Mouse (Mus musculus) left cerebral cortex, postnatal 36 days (tissue): ENCODE results near the gene Thsd4. TPM values are rescaled to one million over a fixed set of nuclear protein-coding genes. Genes with fewer than 3 reads are reported as not detected.
A peak's percentile ranks its signal among the peaks of the same experiment; 100 is the strongest.
"Not testable (repeated sequence)": the region's sequence is repeated elsewhere in the genome, so short reads cannot be mapped to it uniquely, and the experiment has no call there.

ENCODE experiments used
- DNase-seq, 2 experiments: peaks; one replicate each; pipeline ENCODE4 v3.0.0; 2021 to 2022; ENCODE audit warnings: low spot score in 2 of 2, mixed read lengths in 1 of 2
- intact Hi-C: fragments of 180-260 bp; cut with DNase I; formaldehyde crosslinking; loops from one replicate; pipeline ENCODE4 v1.15.1; 2025
- total RNA-seq, 2 experiments: library from RNA; stranded (reverse); gene quantifications; 2 replicates each; pipeline ENCODE4 v1.2.3; 2021

The Thsd4 gene
- total RNA-seq, 2 experiments from 2014 or later = 4.7 to 4.8 TPM

DNA sequence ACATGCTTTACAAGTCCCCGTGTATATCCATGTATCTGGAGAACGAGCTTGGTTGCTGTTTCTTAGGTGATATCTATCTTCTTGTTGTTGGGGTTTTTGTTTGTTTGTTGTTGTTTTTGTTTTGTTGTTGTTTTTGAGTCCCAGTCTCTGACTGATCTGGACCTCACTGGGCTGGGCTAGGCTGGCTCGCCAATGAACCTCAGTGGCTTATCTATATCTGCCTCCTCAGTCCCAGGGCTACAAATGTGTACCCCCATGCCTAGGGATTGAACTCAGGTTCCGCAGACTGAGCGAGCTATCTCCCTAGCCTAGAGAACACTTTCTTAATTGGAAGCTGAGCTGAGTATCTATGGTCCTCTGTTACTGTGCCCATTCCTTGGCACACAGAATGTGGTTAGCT lies 241.1 kb downstream of the Thsd4 start:
- DNase-seq = no peak
- intact Hi-C loops = no loop called here

DNA sequence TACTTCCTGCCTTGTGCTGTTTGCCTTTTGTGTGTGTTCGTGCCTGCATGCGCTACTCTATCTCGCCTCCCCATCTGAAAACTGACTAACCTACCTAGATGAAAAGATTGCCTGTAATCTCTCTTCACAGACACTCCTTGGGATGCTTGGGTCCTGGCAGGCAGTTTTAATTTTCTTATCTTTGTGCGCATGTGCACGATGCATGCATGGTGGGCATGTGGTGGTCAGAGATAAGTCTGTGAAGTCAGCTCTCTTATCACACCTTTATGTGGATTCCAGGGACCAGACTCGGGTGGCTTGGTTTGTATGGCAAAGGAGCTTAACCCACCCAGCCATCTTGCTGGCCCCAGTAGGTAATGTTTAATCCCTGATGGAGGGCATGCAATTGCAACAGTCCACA lies 242.3 kb downstream of the Thsd4 start:
- no peak for DNase-seq
- intact Hi-C loops = loop anchor here (10.0 kb wide), 1 partner anchor 245 kb away; the partner anchor contains the start of gene Thsd4

DNA sequence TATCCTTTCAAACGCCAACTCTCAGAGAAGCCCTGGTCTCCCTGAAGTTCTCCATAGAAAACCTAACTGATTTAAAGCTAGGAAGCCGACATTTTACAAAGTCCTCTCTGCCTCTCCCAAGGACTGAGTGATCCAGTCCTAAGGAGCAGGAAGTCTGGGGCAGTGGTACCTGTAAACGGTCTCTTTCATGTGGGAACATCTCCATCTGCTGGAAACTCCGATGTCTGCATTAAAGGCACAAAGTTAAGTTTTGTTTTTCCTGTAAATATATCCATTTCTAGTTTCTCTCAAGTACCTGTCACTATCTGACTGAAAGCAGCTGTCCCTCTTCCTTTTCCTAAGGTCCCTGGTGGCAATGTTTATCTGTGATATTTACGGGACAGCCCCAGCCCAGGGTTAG lies 245.5 kb downstream of the Thsd4 start:
- intact Hi-C loops = loop anchor here (10.0 kb wide), 1 partner anchor 248 kb away; the partner anchor contains the start of gene Thsd4
- no peak for DNase-seq

DNA sequence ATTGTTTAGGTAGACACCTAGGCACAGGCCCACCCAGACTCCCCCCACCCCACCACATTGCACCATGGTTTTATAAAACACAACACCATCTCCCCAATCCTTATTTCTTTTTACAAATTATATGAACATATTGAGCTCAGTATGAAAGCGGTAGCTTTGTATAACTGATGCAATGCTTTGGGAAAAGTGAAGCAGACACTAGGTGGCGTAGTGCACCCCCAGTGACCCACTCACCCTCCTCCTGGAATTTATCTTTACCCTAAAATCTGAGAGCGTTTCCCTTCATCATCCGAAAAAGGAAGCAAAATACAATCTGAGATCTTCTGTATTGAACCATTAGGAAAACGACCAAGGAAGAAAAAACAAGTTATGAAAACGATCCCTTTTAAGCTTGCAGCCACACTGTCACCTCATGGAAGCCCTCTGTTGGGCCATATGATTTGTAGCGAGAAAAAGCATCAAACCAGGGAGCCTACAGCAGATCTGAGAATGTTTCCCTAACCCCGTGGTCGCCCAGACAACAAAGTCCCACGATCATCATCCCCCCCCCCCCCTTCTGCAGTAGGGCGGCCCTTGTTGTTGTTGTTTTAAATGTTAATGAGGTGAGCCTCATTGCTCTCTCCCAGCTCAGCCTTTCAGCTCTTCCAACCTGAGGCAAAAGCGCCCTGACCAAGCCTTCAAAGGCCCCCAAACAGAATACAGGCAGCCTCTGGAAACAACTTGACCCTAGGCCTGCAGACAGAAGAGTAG lies 246.3 kb downstream of the Thsd4 start:
- intact Hi-C loops = loop anchor here (10.0 kb wide), 1 partner anchor 249 kb away; the partner anchor contains the start of gene Thsd4
- DNase-seq = no peak

DNA sequence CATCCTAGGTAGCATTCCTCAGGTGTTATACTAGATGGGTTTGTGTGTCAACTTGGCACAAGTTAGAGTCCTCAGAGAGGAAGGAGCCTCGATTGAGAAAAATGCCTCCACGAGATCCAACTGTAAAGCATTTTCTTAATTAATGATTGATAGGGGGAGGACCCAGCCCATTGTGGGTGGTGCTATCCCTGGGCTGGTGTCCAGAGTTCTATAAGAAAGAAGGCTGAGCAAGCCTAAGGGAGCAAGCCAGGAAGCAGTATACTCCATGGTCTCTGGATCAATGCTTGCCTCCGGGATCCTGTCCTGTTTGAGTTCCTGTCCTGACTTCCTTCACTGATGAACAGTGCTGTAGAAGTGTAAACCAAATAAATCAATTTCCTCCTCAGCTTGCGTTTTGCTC lies 247.3 kb downstream of the Thsd4 start:
- no peak for DNase-seq
- intact Hi-C loops = loop anchor here (10.0 kb wide), 1 partner anchor 250 kb away; the partner anchor contains the start of gene Thsd4

DNA sequence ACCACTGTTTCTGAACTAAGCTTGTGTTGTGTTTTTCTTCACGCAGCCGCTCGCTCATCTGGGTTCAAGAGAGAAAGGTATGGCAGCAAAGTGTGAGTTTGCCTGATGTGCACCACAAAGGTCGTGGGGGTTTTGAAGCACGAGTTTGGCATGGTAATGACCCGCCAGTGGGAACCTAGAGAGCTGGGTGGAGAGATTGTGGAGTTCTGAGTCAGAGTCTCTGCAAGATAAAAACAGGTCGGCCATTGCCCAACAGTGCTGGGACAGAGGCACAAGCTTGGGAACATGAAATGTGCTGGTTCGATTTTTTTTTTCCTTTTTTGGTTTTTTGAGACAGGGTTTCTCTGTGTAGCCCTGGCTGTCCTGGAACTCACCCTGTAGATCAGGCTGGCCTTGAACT lies 249.5 kb downstream of the Thsd4 start:
- DNase-seq = not testable (repeated sequence)
- intact Hi-C loops = loop anchor here (10.0 kb wide), 1 partner anchor 252 kb away; the partner anchor contains the start of gene Thsd4

DNA sequence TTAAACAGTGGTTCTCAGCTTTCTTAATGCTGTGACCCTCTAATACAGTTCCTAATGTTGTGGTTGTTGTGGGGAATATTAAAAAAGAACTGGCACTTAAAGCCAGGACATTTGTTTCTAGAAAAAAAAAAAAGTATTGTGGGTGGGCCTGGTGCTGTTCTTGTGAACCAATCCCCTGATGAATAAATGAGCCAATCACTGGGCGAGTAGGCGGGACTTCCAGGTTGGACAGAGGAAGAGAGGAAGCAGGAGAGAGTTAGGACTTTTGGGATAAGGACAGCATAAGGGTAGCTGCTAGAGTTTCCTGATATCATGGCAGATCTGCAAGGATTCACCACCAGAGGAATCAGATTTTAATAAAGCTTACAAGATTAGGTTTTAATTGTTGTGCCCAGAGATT lies 249.9 kb downstream of the Thsd4 start:
- intact Hi-C loops = loop anchor here (10.0 kb wide), 1 partner anchor 253 kb away; the partner anchor contains the start of gene Thsd4
- DNase-seq = no peak

DNA sequence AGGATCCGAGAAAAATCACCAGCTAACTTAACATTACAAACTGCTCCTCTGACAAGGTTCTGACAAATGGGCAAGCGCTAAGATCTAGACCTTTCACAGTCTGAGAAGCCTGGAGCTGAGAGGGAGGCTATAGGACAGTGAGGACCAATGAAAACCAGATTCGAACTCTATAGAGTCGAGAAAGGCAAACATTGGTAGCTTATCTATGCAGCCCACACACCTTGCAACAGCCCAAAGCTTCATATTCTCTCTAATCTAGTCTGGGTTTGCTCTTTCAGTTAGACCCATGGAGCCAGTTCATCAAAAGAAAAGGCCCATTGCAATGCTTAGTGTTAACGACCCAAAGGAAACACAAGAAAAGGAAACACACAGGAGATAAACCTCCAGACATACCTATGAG lies 252.0 kb downstream of the Thsd4 start:
- intact Hi-C loops = loop anchor here (10.0 kb wide), 1 partner anchor 255 kb away; the partner anchor contains the start of gene Thsd4

DNA sequence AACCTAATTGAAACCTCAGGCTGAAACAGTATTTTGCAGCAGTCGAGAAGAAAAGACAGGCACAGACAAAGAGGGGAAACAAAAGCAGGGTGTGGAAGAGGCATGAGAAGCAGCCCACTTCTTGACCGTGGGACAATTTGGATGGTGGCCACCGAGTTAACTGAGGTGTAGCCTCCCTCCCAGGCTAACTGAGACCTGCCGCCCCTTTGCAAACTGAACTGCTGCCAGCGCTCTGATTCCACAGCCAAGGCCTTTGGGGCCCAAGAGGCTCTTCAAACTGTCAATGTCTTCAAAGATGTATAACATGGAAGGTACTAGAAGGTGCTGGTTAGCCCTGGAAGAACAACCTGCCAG lies 254.6 kb downstream of the Thsd4 start:
- intact Hi-C loops = no loop called here
- DNase-seq = no peak

More for the DNA sequence above, 252.0 kb downstream of the Thsd4 start:
- no peak for DNase-seq

DNA sequence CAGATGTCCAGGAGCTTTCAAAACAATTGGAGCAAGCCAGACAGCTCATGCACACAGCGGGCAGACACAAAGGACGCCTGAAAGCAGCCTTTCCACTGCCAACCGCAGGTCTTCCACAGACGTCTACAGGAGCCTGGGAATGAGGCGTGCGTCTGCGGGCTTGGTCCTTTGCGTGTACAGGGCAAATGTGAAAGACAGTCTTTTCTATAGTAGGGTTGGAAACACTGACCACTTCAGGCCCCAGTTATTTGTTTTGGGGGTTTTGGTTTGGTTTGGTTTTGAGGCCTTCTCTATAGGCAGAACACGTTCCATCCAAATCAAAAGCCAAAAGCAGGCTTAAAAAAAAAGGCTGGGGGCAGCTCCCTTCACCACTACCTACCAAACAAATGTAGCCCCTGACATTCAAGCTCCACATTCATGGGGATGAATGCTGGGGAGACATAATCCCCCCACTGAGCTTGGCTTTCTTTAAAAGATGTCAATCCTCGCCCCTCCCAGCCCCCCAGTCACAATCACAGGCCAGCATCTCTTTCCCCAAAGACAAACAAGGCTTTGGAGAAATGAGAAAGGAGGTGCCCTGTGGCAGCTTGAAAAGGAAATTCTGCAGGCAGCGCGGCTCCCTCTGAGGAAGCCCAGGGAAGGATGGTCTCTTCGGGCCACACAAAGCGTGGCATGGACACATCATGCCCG lies 255.1 kb downstream of the Thsd4 start:
- intact Hi-C loops = no loop called here
- DNase-seq = no peak

DNA sequence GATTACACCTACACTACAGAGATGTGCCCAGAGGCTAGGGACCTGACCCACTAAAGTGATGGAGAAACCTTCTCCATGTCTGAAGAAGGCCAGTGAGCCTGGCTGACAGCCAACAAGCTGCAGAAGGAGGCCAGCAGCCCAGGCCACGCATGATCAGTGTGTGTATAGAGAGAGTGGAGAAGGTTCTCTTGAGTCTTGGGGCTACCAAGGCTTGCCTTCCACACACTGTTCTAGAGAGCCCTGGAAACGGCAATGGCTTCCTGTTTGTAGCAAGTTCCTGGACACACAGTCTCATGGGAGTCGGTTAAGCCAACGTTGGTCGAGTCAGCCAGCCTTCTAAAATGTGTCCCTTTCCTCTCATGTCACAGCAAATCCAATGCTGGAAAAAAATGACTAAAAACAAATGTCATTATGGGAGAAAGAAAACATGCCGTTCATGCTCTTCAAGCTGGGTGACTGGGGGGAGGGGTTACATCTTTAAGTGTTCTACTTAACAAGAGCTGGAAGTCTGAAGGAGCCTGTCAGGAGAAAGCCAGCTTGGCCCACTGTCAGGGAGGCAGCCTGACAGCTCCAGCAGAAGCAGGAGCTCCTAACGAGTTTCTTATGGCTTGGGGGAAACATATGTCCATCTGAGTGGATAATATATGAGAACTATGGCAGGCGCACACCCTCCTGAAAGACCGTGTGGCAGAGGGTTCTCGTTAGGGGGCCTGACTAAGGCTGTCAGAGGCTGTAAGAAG lies 257.1 kb downstream of the Thsd4 start:
- no peak for DNase-seq
- intact Hi-C loops = no loop called here

DNA sequence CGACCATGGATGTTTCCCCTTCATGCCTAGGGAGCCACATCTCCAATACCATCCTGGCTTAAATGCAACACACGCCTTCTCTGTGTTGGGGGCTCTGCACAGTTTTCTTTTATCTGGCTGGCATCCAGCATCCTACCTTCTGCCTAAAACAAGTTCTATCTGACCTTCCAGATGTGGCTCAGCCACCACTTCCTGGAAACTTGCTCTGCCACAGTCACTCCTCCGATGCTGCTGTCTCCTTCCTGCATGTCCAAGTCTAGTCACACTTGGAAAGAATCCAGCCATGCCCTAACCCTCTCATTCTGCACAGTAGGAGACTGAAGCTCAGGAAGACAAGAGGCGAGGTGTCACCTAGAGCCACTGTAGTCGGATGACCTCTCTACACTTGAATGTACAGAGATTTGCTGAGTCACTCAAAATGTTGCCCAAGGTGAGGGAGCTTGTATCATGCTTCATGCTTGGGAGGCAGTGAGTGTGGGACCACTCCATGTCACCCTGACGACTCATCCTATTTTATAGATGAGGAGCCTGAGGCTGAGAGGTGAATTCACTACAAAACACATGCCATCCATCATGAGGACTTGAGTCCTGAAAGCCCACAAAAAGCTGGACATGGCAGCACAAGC lies 259.2 kb downstream of the Thsd4 start:
- DNase-seq = no peak
- intact Hi-C loops = no loop called here

DNA sequence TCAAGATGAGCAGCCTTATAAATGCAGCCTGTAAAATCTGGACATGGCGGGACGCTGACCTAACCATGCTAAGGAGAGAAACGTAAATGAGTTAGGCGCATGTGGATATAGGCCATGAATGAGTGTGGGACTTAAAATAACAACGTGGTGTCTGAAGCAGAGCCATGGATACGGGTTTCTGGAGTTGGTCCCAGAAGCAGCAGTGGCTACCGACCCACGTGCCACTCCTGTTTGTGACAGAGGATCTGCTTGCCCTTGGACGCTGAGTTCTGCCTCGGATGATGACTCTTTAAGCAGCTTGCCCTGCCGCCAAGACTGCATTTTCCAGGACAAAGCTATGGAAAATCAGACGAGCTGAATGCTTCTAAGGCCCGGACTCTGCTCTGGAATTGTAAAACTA lies 262.2 kb downstream of the Thsd4 start:
- intact Hi-C loops = no loop called here
- peak in 1 of 2 experiments; percentile 21 for DNase-seq

DNA sequence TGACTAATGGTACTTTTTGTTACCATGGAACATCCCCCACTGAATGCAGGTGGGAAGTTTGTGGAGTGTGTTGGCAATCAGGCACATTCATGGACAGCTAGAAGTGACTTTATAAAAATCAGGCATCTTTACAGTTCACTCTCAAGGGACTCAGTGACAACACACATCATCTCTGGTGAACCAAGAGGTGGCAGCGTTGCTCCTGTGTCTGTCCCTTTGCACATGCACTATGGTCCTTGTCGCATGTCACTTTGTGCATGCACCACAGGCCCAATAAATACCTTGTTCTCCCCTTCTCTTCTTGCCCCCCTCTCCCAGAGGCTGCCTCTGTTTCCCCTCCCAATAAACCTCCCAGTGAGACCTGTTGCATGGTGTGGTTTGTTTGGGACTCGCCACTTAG lies 270.1 kb downstream of the Thsd4 start:
- DNase-seq = no peak

DNA sequence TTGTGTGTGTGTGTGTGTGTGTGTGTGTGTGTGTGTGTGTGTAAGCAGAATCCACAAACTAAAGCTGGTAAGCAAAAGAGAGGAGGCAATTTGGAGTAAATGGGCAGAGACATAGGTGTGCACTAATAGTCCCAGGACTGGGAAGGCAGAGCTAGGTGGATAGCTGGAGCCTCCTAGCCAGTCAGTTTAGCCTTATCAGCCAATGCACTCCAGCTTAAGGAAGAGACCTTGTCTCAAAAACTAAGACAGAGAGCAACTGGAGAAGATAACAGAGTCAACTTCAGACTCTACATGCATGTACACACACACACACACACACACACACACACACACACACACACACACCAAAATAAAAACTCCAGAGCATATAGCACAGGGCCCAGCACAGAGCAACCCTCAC lies 271.4 kb downstream of the Thsd4 start:
- no peak for DNase-seq
- intact Hi-C loops = no loop called here

More for the DNA sequence above, 270.1 kb downstream of the Thsd4 start:
- intact Hi-C loops = no loop called here

DNA sequence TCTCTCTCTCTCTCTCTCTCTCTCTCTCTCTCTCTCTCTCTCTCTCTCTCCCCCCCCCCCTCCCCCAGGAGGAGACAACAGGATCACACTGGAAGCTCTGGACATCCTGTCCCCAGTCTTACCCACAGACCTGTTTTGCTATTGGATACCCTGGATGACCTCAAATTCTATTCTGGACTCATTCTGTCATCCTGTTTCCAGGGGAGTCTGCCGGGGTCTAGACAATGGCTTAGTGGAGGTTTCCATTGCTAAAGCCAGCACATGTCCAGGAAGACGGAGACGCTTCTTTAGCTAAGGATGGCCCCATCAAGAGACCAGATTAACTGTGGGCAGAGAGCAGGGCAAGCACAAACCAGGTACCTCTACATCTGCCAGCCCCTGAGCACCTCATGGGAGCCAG lies 273.8 kb downstream of the Thsd4 start:
- intact Hi-C loops = loop anchor here (5.0 kb wide), 3 partner anchors 274 to 439 kb away; partner anchors contain the start of genes Lrrc49 and Thsd4
- no peak for DNase-seq

DNA sequence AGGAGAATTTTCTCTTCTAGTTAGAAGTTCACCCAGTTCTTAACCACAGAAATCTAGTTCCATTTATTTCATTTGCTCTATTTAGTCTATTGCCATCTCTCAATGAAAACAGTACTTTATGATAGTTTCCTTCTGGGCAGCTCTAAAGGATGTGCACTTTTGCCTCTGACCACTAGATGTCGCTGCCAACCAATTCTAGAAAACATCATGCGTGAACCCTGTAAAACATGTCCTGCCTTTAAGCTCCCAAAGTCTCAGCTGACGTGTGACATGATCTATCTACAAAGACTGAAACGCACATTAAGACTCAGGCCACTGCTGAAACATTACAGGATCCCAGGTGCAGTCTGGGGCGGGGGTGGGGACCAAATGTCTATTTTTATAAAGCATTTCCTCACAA lies 276.9 kb downstream of the Thsd4 start:
- intact Hi-C loops = loop anchor here (1.0 to 5.0 kb wide), 5 partner anchors 277 to 612 kb away; partner anchors contain the start of genes Lrrc49 and Thsd4
- DNase-seq = peak; percentile 47 to 71

DNA sequence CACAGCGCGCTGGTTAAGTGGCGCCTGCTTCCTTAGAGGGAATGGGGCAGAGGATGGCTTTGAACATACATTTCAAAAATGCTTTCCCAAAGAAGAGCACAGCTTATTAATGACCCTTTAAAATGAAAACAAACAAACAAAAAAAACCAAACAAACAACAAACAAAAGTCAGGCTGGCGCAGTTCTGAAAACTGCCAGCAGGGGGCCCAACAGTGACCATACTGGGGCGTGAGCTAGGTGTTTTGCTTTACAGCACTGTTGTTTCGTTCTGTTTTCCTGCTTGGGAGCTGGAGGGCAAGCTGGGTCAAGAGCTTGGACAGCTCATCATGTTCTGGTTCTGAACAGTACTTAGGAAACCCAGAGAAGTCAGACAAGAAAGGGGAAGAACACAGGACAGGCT lies 278.3 kb downstream of the Thsd4 start:
- intact Hi-C loops = loop anchor here (5.0 kb wide), 1 partner anchor 614 kb away; no protein-coding TSS in a partner anchor
- DNase-seq = no peak

DNA sequence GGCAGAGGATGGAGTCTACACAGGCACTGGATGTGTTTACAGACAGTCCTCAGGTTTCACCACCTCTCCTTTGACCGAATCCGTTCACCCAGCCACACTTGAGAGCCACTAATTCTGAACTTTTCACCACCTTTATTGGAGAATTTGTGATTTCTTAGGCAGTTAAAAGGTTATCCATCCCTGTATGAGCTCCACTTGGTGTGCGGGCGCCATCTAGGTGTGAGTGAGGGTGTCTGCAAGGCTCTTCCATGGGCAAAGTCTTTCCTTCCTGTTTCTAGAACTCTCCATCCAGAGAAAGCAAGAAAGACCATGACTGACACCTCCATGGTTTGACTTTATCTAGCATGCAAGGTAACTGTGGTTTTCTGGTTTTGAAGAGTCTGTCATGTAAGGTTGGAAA lies 284.2 kb downstream of the Thsd4 start:
- intact Hi-C loops = loop anchor here (5.0 to 10.0 kb wide), 2 partner anchors 280 to 513 kb away; no protein-coding TSS in a partner anchor
- peak; percentile 24 to 38 for DNase-seq
